Mouse (Mus musculus) lung, postnatal 10 days (tissue): Measurements from ENCODE around the gene Chrm4.
A peak's percentile ranks its signal among the peaks of the same experiment; 100 is the strongest.

ENCODE experiments used
- DNase-seq: peaks from one replicate; pipeline ENCODE4 v3.0.0; 2021

Gene Chrm4

GRCm38 (mm10) chr2:91964610-91965204 lies 37.7 kb downstream of the Chrm4 start:
- DNase-seq: no peak

GRCm38 (mm10) chr2:91965417-91965816 lies 38.4 kb downstream of the Chrm4 start:
- peak; percentile 90 for DNase-seq

GRCm38 (mm10) chr2:91966367-91966766 lies 39.3 kb downstream of the Chrm4 start:
- DNase-seq: no peak

DNA sequence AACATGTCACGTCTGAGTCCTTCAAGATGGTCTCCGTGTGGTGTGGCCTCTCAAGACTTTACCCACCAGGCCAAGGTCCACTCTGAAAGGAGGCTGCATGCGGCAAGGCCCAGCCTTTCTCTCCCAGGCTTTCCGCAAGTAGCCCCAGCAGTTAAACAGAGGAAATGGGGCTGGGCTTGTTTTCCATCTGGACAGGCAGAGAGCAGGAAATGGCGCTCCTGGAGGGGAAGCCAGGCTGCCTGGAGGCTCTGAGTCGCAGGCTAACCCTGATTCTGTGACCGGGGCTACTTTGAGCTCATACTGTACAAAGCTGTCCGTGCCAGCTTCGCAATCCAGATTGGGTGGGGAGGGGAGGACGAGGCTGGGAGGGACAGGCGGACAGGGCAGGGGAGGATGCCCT lies 40.9 kb downstream of the Chrm4 start:
- peak; percentile 77 for DNase-seq

DNA sequence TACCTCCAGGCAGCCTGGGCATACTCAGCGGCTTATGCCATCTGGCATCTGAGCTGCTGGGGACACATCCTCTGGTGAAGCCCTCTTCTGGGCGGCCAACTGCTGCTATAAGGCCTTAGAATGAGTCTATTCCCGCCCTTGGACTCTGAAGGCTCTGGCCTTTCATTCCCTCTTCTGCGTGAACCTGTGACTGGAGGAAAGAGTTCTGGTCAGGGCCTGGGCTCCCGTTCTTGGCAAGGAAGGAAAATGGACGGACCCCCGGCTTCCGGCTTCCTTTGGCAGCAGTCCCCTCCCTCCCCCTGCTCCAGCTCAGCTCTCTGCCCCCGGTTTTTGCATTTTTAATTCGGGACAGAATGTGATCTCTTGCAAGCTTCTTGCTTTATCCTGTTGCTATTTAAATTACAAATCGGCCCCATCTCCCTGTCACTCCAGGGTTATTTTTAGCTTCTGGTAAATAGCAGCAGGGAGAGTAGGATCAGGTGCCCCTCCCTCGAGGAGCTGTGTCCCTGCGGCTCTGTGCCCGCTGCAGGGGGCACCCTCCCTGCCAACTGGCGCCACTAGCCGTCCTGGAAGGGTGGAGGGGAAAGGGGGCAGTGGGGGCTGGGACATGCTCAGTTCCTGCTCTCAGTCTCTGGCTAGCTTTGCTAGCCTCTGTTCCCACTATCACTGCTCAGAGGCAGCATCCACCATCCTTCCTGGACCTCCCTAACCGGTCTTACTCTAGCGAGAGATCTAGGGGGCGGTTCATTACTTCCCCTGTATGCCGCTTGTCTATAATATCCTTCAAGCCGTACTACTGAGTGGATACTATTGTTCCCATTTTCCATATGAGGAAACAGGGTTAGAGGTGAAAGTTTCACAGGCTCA lies 44.4 kb downstream of the Chrm4 start:
- peak; percentile 71 for DNase-seq

- peak; percentile 56 for DNase-seq
Measured at GRCm38 (mm10) chr2:91972121-91972566, 45.1 kb downstream of the Chrm4 start.

DNA sequence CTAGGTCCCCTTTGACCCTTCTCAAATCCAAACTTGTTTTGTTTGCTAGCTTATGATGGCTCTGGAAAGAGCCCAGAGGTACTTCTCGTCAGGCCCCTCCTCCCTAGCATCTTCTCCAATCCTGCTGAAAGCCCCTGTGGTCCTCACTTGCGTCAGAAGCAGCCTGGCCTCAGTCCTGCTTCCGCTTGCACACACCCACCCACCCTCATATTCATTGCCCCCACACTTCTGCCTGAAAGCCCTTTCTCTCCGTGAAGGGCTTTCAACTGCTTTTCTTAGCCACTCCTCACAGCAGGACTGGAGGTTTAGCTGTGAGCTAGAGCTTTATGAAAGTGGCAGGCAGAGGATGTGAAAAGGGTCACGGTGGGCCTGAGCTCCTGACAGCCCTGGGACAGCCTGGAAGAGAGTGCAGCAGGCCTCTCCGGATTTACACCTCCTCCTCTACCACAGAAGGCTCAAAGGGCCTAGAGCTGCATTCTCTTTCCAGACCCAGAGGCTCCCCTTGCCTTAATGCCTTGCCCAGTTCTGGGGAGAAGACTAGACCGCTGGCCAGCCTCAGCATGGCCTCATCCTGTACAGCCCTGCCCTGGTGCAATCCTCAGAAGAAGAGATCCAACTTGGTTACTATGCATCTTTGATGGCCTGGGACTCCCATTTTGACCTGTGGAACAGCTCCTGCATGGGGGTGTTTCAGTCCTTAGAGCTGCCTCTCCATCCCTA lies 46.5 kb downstream of the Chrm4 start:
- no peak for DNase-seq

DNA sequence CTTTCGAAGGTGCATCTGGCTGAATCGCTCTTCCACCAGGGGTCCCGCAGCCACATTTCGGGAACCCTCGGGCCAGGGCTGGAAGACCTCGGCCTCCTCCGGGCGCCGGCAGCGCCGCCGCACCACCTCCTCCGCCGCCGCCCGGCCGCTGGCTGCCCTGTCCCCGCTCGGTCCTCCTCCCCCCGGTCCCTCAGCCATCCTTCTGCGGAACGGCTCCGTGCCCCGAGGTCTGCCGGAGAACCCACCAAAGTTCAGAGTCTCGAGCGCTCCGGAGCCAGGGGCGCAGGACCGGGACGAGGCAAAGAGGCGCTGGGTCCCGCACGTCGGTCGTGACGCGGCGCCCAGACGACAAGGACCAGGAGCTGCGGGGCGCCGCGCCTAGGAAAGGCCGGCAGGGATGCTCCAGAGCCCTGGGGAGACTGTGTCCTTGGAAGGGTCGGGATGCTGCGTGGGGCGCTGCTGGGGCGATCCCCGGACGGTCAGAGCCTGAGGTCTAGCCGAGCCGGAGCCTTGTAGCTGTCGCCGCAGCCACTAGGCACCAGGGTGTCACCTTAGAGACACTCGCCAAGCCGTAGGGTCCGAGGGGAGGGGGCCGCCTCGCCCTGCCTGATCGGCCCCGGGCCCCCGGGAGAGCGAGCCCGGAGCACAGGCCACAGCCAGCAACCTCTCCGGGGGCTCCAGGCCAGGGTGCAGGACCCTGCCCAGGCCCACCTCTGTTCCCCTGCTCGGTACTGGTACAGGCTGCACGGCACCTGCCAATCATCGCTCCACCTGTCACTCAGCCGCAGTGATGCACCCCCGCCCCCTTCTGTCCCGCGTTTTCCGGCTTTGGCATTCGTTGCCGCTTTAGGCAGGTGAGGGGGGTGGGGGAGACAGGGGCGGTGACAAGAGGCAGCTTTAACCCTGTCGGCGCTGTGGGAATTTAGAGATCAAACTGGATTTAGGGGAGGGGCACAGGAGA lies 48.8 kb downstream of the Chrm4 start, which contains the start of gene Dgkz:
Gene Dgkz (minus strand): TSS at position 284 of the 961 bp plus-strand sequence.
- no peak for DNase-seq

DNA sequence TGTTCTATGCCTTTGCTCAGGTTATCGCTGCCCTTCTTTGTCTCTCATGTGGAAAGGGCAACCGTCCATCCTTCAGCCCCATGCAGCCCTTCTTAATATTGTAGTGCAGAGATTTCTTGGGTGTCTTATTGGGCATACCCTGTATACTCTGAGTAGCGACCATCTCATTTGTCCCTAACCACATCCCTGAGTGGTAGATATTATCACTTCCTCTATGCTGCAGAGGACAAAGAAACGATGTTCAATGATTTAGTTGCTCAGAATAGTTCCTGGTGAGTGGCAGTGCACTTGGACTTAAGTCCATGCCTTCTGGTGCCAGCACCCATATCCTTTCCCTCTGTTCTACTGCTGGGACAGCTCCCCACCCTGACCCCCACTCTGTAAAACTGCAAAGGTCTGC lies 50.9 kb downstream of the Chrm4 start:
- DNase-seq: no peak
